Mouse (Mus musculus): ENCODE data around the gene Gm20683.
"Not testable (repeated sequence)": the region's sequence is repeated elsewhere in the genome, so short reads cannot be mapped to it uniquely, and the experiment has no call there.

DNA sequence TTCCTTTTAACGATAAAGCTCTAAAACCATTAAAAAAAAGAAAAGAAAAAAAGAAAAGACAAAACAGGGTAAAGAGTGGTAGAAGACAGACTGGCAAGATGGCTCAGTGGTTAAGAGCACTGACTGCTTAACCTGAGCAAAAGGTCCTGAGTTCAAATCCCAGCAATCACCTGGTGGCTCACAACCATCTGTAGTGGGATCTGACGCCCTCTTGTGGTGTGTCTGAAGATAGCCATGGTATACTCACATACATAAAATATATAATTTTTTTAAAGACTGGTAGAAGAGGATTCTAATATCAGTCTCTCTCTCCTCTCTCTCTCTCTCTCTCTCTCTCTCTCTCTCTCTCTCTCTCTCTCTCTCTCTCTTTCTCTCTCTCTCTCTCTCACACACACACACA lies 34.1 kb downstream of the Gm20683 start:
- not testable (repeated sequence) for TF ChIP-seq CTCF, EP300 (IDR thresholded peaks at IDR 0.05; ENCODE audit: low read depth)

Data from heart, postnatal 0 days (tissue).